ENCODE assay signal across 8 mouse cellular contexts in genomic region chr4:141101855-141102254, GRCm38 (mm10). TPM values are rescaled to one million over a fixed set of nuclear protein-coding genes. Genes with fewer than 3 reads are reported as not detected.
DNase-seq lines count a peak whose midpoint lies in the region; ATAC-seq and TF ChIP-seq lines count a peak whose summit lies in the region.
"Had no signal": no experiment of that assay in that cellular context is flagged by ENCODE, and none has a peak within 500 bp of the region (broad histone marks: within the 10 kb centered on the region; RNA-seq: fewer than 3 reads in every experiment).

No protein-coding gene starts in this region.

- H3K9me3 ChIP-seq in lung, postnatal 0 days (ENCODE audit: low read length): no peaks in the 10 kb centered on the region

- TF ChIP-seq CTCF in left cerebral cortex, adult 2 months (IDR thresholded peaks at IDR 0.05): peak; percentile 44
- TF ChIP-seq CTCF in bone marrow, adult 2 months (IDR thresholded peaks at IDR 0.05; ENCODE audit: control insufficient read depth, insufficient read depth, low read length): peak; percentile 50
- TF ChIP-seq CTCF in lung, postnatal 0 days (IDR thresholded peaks at IDR 0.05): peak; percentile 73

- no peaks in the 10 kb centered on the region for H3K27me3 ChIP-seq in lung, postnatal 0 days (replicated peaks; ENCODE audit: insufficient read depth, low read length)
- H3K27me3 ChIP-seq: limb, embryonic 13.5 days had no signal

- DNase-seq in left cerebral cortex, adult 2 months (ENCODE audit: extremely low spot score in 1 of 2, low spot score in 2 of 2): no peak
- DNase-seq in left cerebral cortex, adult 18-20 months (ENCODE audit: low spot score in 2 of 2): no peak
- peak; percentile 83 for DNase-seq in ES-CJ7 (ENCODE audit: low read depth, low spot score)
- no peak for DNase-seq in lung, postnatal 0 days (ENCODE audit: low spot score)
- no peak for DNase-seq in T-cell, adult 2 months (ENCODE audit: low spot score)
- DNase-seq in left cerebral cortex, adult 9 months (ENCODE audit: low spot score in 2 of 2): no peak

- no peaks in the 10 kb centered on the region for H3K4me1 ChIP-seq in bone marrow, adult 2 months (ENCODE audit: control insufficient read depth, insufficient read depth, low read length)
- no peaks in the 10 kb centered on the region; the same call in 1 of the 2 replicates for H3K4me1 ChIP-seq in lung, postnatal 0 days (ENCODE audit: insufficient read depth, low read depth, low read length)

- no peak overlapping the region for H3K4me3 ChIP-seq in left cerebral cortex, adult 2 months
- no peak overlapping the region for H3K4me3 ChIP-seq in bone marrow, adult 2 months (replicated peaks; ENCODE audit: control insufficient read depth, low read depth, low read length)
- no peak overlapping the region for H3K4me3 ChIP-seq in lung, postnatal 0 days (ENCODE audit: low read depth, low read length)
- H3K4me3 ChIP-seq: limb, embryonic 13.5 days had no signal

- H3K27ac ChIP-seq in left cerebral cortex, adult 2 months: no peak overlapping the region
- H3K27ac ChIP-seq in bone marrow, adult 2 months (ENCODE audit: control insufficient read depth, insufficient read depth, low read depth, low read length, poor library complexity): no peak overlapping the region
- H3K27ac ChIP-seq in lung, postnatal 0 days (ENCODE audit: low read length): no peak overlapping the region
- H3K27ac ChIP-seq: limb, embryonic 13.5 days had no signal

- TF ChIP-seq POLR2A in bone marrow, adult 2 months (IDR thresholded peaks at IDR 0.05; ENCODE audit: borderline replicate concordance, control insufficient read depth, low read depth, low read length): no peak

- intact Hi-C loops in left cerebral cortex, adult 2 months (cut with DNase I): no loop called here

- H3K4me2 ChIP-seq in lung, postnatal 0 days (replicated peaks; ENCODE audit: low read depth, low read length): no peak overlapping the region
- H3K4me2 ChIP-seq: limb, embryonic 13.5 days had no signal

- no peak overlapping the region for H3K9ac ChIP-seq in lung, postnatal 0 days (replicated peaks; ENCODE audit: low read depth)
- H3K9ac ChIP-seq: limb, embryonic 13.5 days had no signal

- ATAC-seq in lung, postnatal 0 days: no peak

- H3K36me3 ChIP-seq in lung, postnatal 0 days (ENCODE audit: insufficient read depth, low read length): no peaks in the 10 kb centered on the region
- H3K36me3 ChIP-seq: limb, embryonic 13.5 days had no signal

- 73% methylated on average over 6 of the region's 6 CpGs for WGBS in bone marrow, adult 2 months
- 64% methylated on average over 6 of the region's 6 CpGs for WGBS in lung, postnatal 0 days

- TF ChIP-seq EP300 in lung, postnatal 0 days (IDR thresholded peaks at IDR 0.05): no peak

RNA-seq across cellular contexts. Expression of gene Spata21, which starts 13.7 kb away (rescaled TPM):
- under 1 TPM; 0.26 to 0.61 TPM for total RNA-seq in left cerebral cortex, adult 2 months (2021)
- under 1 TPM; 0.21 to 0.23 TPM for total RNA-seq in left cerebral cortex, adult 18-20 months (2021)
- polyA plus RNA-seq in bone marrow, adult 2 months (2011; ENCODE audit: insufficient read depth, insufficient read length, low replicate concordance, missing spikeins): not detected in 2 replicates
- polyA plus RNA-seq in lung, postnatal 0 days (2015; fragmentation: Nextera tagmentation; extraction: Ambion mirVana): 0.13 and 0.27 TPM in 2 replicates

RNA-seq across cellular contexts. Expression of gene Necap2, which starts 23.7 kb away (rescaled TPM):
- 10 to 100 TPM; 44.9 to 45.9 TPM for total RNA-seq in left cerebral cortex, adult 2 months (2021)
- 10 to 100 TPM; 43.2 to 44.3 TPM for total RNA-seq in left cerebral cortex, adult 18-20 months (2021)
- polyA plus RNA-seq in bone marrow, adult 2 months (2011; ENCODE audit: insufficient read depth, insufficient read length, low replicate concordance, missing spikeins): 69.2 and 91.5 TPM in 2 replicates
- polyA plus RNA-seq in lung, postnatal 0 days (2015; fragmentation: Nextera tagmentation; extraction: Ambion mirVana): 102 and 110 TPM in 2 replicates

RNA-seq across cellular contexts. Expression of gene Szrd1, which starts 37.7 kb away (rescaled TPM):
- total RNA-seq in left cerebral cortex, adult 2 months (2021): 10 to 100 TPM; 44.4 to 59.1 TPM
- 10 to 100 TPM; 51.3 to 54.1 TPM for total RNA-seq in left cerebral cortex, adult 18-20 months (2021)
- 23.6 and 31.2 TPM in 2 replicates for polyA plus RNA-seq in bone marrow, adult 2 months (2011; ENCODE audit: insufficient read depth, insufficient read length, low replicate concordance, missing spikeins)
- 29.3 and 33.4 TPM in 2 replicates for polyA plus RNA-seq in lung, postnatal 0 days (2015; fragmentation: Nextera tagmentation; extraction: Ambion mirVana)

RNA-seq across cellular contexts. Expression of gene Crocc, which starts 41.5 kb away (rescaled TPM):
- 10 to 100 TPM; 68.1 to 71.3 TPM for total RNA-seq in left cerebral cortex, adult 2 months (2021)
- total RNA-seq in left cerebral cortex, adult 18-20 months (2021): 10 to 100 TPM; 44.6 to 55.4 TPM
- 4.6 and 9.6 TPM in 2 replicates for polyA plus RNA-seq in bone marrow, adult 2 months (2011; ENCODE audit: insufficient read depth, insufficient read length, low replicate concordance, missing spikeins)
- 2.3 and 2.9 TPM in 2 replicates for polyA plus RNA-seq in lung, postnatal 0 days (2015; fragmentation: Nextera tagmentation; extraction: Ambion mirVana)

RNA-seq across cellular contexts. Expression of gene Fbxo42, which starts 45.9 kb away (rescaled TPM):
- 10 to 100 TPM; 29.3 to 30.3 TPM for total RNA-seq in left cerebral cortex, adult 2 months (2021)
- 10 to 100 TPM; 30.1 to 31.5 TPM for total RNA-seq in left cerebral cortex, adult 18-20 months (2021)
- polyA plus RNA-seq in bone marrow, adult 2 months (2011; ENCODE audit: insufficient read depth, insufficient read length, low replicate concordance, missing spikeins): 7.9 and 9.2 TPM in 2 replicates
- 11.1 and 12.7 TPM in 2 replicates for polyA plus RNA-seq in lung, postnatal 0 days (2015; fragmentation: Nextera tagmentation; extraction: Ambion mirVana)
